Comparison of ENCODE assay signal across 7 mouse cellular contexts in genomic region chr12:54654741-54655140, GRCm38 (mm10). TPM values are rescaled to one million over a fixed set of nuclear protein-coding genes. Genes with fewer than 3 reads are reported as not detected.
DNase-seq lines count a peak whose midpoint lies in the region; ATAC-seq and TF ChIP-seq lines count a peak whose summit lies in the region.

No protein-coding gene starts in this region.

- no peaks in the 10 kb centered on the region for H3K9me3 ChIP-seq in megakaryocyte, embryonic 14.5 days
- no peaks in the 10 kb centered on the region for H3K9me3 ChIP-seq in forebrain, postnatal 0 days (ENCODE audit: low read length)
- no peaks in the 10 kb centered on the region for H3K9me3 ChIP-seq in liver, embryonic 14.5 days (ENCODE audit: control insufficient read depth, low read length)

- TF ChIP-seq EP300 in liver, embryonic 14.5 days (IDR thresholded peaks at IDR 0.05; ENCODE audit: low read depth) = no peak

- no peak for ATAC-seq in megakaryocyte, adult 5-6 weeks (ENCODE audit: poor library complexity, severe bottlenecking)
- no peak for ATAC-seq in forebrain, postnatal 0 days
- no peak for ATAC-seq in liver, embryonic 14.5 days (ENCODE audit: insufficient read depth)

- peaks cover 19% of the 10 kb centered on the region for H3K36me3 ChIP-seq in megakaryocyte, embryonic 14.5 days (replicated peaks; ENCODE audit: low read length)
- no peaks in the 10 kb centered on the region for H3K36me3 ChIP-seq in forebrain, postnatal 0 days (ENCODE audit: insufficient read depth)
- no peaks in the 10 kb centered on the region for H3K36me3 ChIP-seq in liver, embryonic 14.5 days (replicated peaks; ENCODE audit: control insufficient read depth, insufficient read depth, low read depth)

- TF ChIP-seq CTCF in forebrain, postnatal 0 days (IDR thresholded peaks at IDR 0.05; ENCODE audit: low read depth) = no peak
- TF ChIP-seq CTCF in liver, embryonic 14.5 days (IDR thresholded peaks at IDR 0.05; ENCODE audit: low read depth) = no peak

- peak overlapping the region; percentile 62 for H3K4me2 ChIP-seq in forebrain, postnatal 0 days (ENCODE audit: low read depth)
- H3K4me2 ChIP-seq in liver, embryonic 14.5 days (ENCODE audit: low read depth) = peak overlapping the region; percentile 91

- no peak for DNase-seq in forebrain, postnatal 0 days
- no peak for DNase-seq in liver, embryonic 14.5 days (ENCODE audit: low read depth in 3 of 3, low spot score in 3 of 3)
- no peak for DNase-seq in thymus, postnatal 14 days
- DNase-seq in cerebellum, postnatal 4 days (ENCODE audit: low spot score in 2 of 2) = no peak
- no peak for DNase-seq in lung, adult 18-20 months

- WGBS in forebrain, postnatal 0 days = 72% methylated on average over 1 of the region's 1 CpGs
- WGBS in liver, embryonic 14.5 days (ENCODE audit: insufficient replicate concordance) = 66% methylated on average over 1 of the region's 1 CpGs

- H3K27ac ChIP-seq in forebrain, postnatal 0 days (ENCODE audit: low read depth, low read length) = no peak overlapping the region
- H3K27ac ChIP-seq in liver, embryonic 14.5 days = no peak overlapping the region; the same call in 1 of the 2 replicates

- no peaks in the 10 kb centered on the region for H3K27me3 ChIP-seq in megakaryocyte, embryonic 14.5 days (replicated peaks)
- no peaks in the 10 kb centered on the region for H3K27me3 ChIP-seq in forebrain, postnatal 0 days (ENCODE audit: insufficient read depth, low read length)
- no peaks in the 10 kb centered on the region for H3K27me3 ChIP-seq in liver, embryonic 14.5 days (ENCODE audit: control insufficient read depth, insufficient read depth, low read length)

- peaks cover 55% of the 10 kb centered on the region for H3K4me1 ChIP-seq in megakaryocyte, embryonic 14.5 days
- H3K4me1 ChIP-seq in forebrain, postnatal 0 days (ENCODE audit: insufficient read depth) = peaks cover 9% of the 10 kb centered on the region
- H3K4me1 ChIP-seq in liver, embryonic 14.5 days (replicated peaks; ENCODE audit: control insufficient read depth in 2 of 2, insufficient read depth in 2 of 2, low read length in 1 of 2) = peaks cover 3 to 26% of the 10 kb centered on the region in 2 experiments

- peak overlapping the region; percentile 99 for H3K4me3 ChIP-seq in megakaryocyte, embryonic 14.5 days (replicated peaks)
- H3K4me3 ChIP-seq in forebrain, postnatal 0 days (ENCODE audit: low read depth, low read length) = peak overlapping the region; percentile 72
- peak overlapping the region in 1 of 2 experiments; percentile 80; a peak in 2 of 4 replicates for H3K4me3 ChIP-seq in liver, embryonic 14.5 days (ENCODE audit: insufficient read depth in 1 of 2, low read depth in 2 of 2, low read length in 2 of 2)

- peak overlapping the region; percentile 82; the same call in 1 of the 2 replicates for H3K9ac ChIP-seq in forebrain, postnatal 0 days
- H3K9ac ChIP-seq in liver, embryonic 14.5 days (replicated peaks) = peak overlapping the region; percentile 16; the same call in 1 of the 2 replicates

RNA-seq across cellular contexts. Expression of gene Sptssa, which starts 1.6 kb away (rescaled TPM):
- 2.2 and 8.8 TPM in 2 replicates for polyA plus RNA-seq in megakaryocyte, embryonic 14.5 days (2012; ENCODE audit: insufficient read depth, low replicate concordance)
- total RNA-seq in megakaryocyte, adult 5-6 weeks (2015) = 200 and 220 TPM in 2 replicates
- total RNA-seq in megakaryocyte, adult 5-6 weeks (2017) = 141 and 153 TPM in 2 replicates
- total RNA-seq in forebrain, postnatal 0 days (2014; rRNA removed) = 70.6 and 78.6 TPM in 2 replicates
- 206 TPM in 2 replicates for polyA plus RNA-seq in forebrain, postnatal 0 days (2015; fragmentation: Nextera tagmentation; extraction: Ambion mirVana)
- polyA plus RNA-seq in liver, embryonic 14.5 days (2012; rRNA removed) = 27.0 and 32.1 TPM in 2 replicates
- 65.1 and 65.2 TPM in 2 replicates for polyA plus RNA-seq in liver, embryonic 14.5 days (2014; fragmentation: Nextera tagmentation; extraction: Ambion mirVana)

RNA-seq across cellular contexts. Expression of gene Eapp, which starts 41.0 kb away (rescaled TPM):
- 57.8 TPM in 1 of 2 replicates, not detected in the other for polyA plus RNA-seq in megakaryocyte, embryonic 14.5 days (2012; ENCODE audit: insufficient read depth, low replicate concordance)
- 48.6 and 68.4 TPM in 2 replicates for total RNA-seq in megakaryocyte, adult 5-6 weeks (2015)
- 71.0 and 86.9 TPM in 2 replicates for total RNA-seq in megakaryocyte, adult 5-6 weeks (2017)
- 34.5 and 38.9 TPM in 2 replicates for total RNA-seq in forebrain, postnatal 0 days (2014; rRNA removed)
- polyA plus RNA-seq in forebrain, postnatal 0 days (2015; fragmentation: Nextera tagmentation; extraction: Ambion mirVana) = 94.9 and 105 TPM in 2 replicates
- 4.0 and 8.7 TPM in 2 replicates for polyA plus RNA-seq in liver, embryonic 14.5 days (2012; rRNA removed)
- 41.8 and 45.7 TPM in 2 replicates for polyA plus RNA-seq in liver, embryonic 14.5 days (2014; fragmentation: Nextera tagmentation; extraction: Ambion mirVana)
